Mouse (Mus musculus): ENCODE results near the gene Gpr179.

GRCm38 (mm10) chr11:97296542-97296941 lies 55.3 kb downstream of the Gpr179 start:
- TF ChIP-seq POLR2A (IDR thresholded peaks at IDR 0.05; ENCODE audit: extremely low read depth, insufficient read depth, low read length) (no peak), CTCF (IDR thresholded peaks at IDR 0.05; ENCODE audit: low read depth, low read length) (no peak)
